ENCODE assay signal across 8 mouse cellular contexts in genomic region chr8:40150911-40151797, GRCm38 (mm10).
DNase-seq lines count a peak whose midpoint lies in the region; ATAC-seq and TF ChIP-seq lines count a peak whose summit lies in the region.

No protein-coding gene starts in this region.

- ATAC-seq in forebrain, embryonic 15.5 days (replicated peaks), result peak; percentile 93

- H3K4me1 ChIP-seq in MEL (ENCODE audit: control insufficient read depth in 1 of 2, insufficient read depth in 2 of 2, low read length in 2 of 2), result no peaks in the 10 kb centered on the region
- peaks cover 8% of the 10 kb centered on the region; the same call in 1 of the 2 replicates for H3K4me1 ChIP-seq in forebrain, embryonic 15.5 days

- no peaks in the 10 kb centered on the region for H3K79me2 ChIP-seq in MEL (ENCODE audit: control insufficient read depth, insufficient read depth, low read length, poor library complexity)

- no peak for TF ChIP-seq POLR2A in MEL (IDR thresholded peaks at IDR 0.05; ENCODE audit: control insufficient read depth in 1 of 2, insufficient read depth in 1 of 2, low read depth in 1 of 2, low read length in 2 of 2, poor library complexity in 1 of 2)

- DNase-seq in MEL (ENCODE audit: low read depth, low spot score), result peak; percentile 67
- DNase-seq in cerebellum, adult 11 months, result peak; percentile 54
- peak; percentile 50 to 67 for DNase-seq in heart, postnatal 36 days
- DNase-seq in layer of hippocampus, adult 18-20 months (ENCODE audit: low spot score in 2 of 2), result peak; percentile 43 to 90
- DNase-seq in lung, adult 18-20 months, result peak; percentile 23 to 28
- peak; percentile 17 for DNase-seq in ovary, adult 18-20 months (ENCODE audit: low spot score)
- peak; percentile 45 to 47 for DNase-seq in urinary bladder, postnatal 36 days (ENCODE audit: low spot score in 2 of 2)

- peak overlapping the region; percentile 43 for H3K4me2 ChIP-seq in forebrain, embryonic 15.5 days (replicated peaks)

- peak; percentile 84 for TF ChIP-seq RAD21 in MEL (IDR thresholded peaks at IDR 0.05; ENCODE audit: low read depth, low read length)

- intact Hi-C loops in heart, postnatal 36 days (cut with DNase I), result loop anchor here (1.0 to 5.0 kb wide), 2 partner anchors 267 to 346 kb away; no protein-coding TSS in a partner anchor

- H3K36me3 ChIP-seq in MEL (ENCODE audit: control insufficient read depth in 1 of 2, insufficient read depth in 2 of 2, low read length in 2 of 2), result no peaks in the 10 kb centered on the region
- no peaks in the 10 kb centered on the region for H3K36me3 ChIP-seq in forebrain, embryonic 15.5 days

- no peak overlapping the region for H3K27ac ChIP-seq in MEL (ENCODE audit: control insufficient read depth, low read depth, low read length)
- H3K27ac ChIP-seq in forebrain, embryonic 15.5 days (replicated peaks), result no peak overlapping the region

- TF ChIP-seq EP300 in MEL (IDR thresholded peaks at IDR 0.05; ENCODE audit: low read depth in 1 of 2, low read length in 2 of 2), result no peak

- WGBS in forebrain, embryonic 15.5 days, result 3% methylated on average over 21 of the region's 21 CpGs

- no peaks in the 10 kb centered on the region for H3K9me3 ChIP-seq in MEL (replicated peaks; ENCODE audit: insufficient read depth, low read length)
- H3K9me3 ChIP-seq in forebrain, embryonic 15.5 days, result no peaks in the 10 kb centered on the region

- no peak overlapping the region for H3K9ac ChIP-seq in MEL (ENCODE audit: control insufficient read depth, low read depth, low read length, poor library complexity, severe bottlenecking)
- 0 out of 2 replicates have a peak overlapping the region, but pooled peaks have one; percentile 32 for H3K9ac ChIP-seq in forebrain, embryonic 15.5 days (replicated peaks)

- TF ChIP-seq CTCF in MEL (IDR thresholded peaks at IDR 0.05 in 2 of 3, conservative IDR thresholded peaks at IDR 0.05 in 1 of 3; ENCODE audit: control insufficient read depth in 1 of 3, insufficient read depth in 1 of 3, low read depth in 2 of 3, low read length in 3 of 3, poor library complexity in 1 of 3, severe bottlenecking in 1 of 3), result peak; percentile 58 to 80 (median 73)

- no peak overlapping the region for H3K4me3 ChIP-seq in MEL (ENCODE audit: control insufficient read depth in 1 of 2, insufficient read depth in 1 of 2, low read depth in 2 of 2, low read length in 2 of 2)
- peak overlapping the region; percentile 31 for H3K4me3 ChIP-seq in forebrain, embryonic 15.5 days

- H3K27me3 ChIP-seq in MEL (ENCODE audit: control insufficient read depth in 1 of 2, insufficient read depth in 2 of 2, low read length in 2 of 2), result no peaks in the 10 kb centered on the region
- H3K27me3 ChIP-seq in forebrain, embryonic 15.5 days, result no peaks in the 10 kb centered on the region

TF ChIP-seq in MEL, 35 proteins besides CTCF, POLR2A, EP300 and RAD21:
- no peak for TF ChIP-seq KAT2A (conservative IDR thresholded peaks at IDR 0.05; ENCODE audit: low read depth, low read length)
- TF ChIP-seq ZC3H11A (IDR thresholded peaks at IDR 0.05; ENCODE audit: low read depth, low read length), result peak; percentile 53; the same call in 1 of the 2 replicates
- TF ChIP-seq USF2 (IDR thresholded peaks at IDR 0.05; ENCODE audit: borderline replicate concordance in 1 of 2, insufficient read depth in 1 of 2, low read depth in 1 of 2, low read length in 2 of 2), result no peak
- TF ChIP-seq SMC3 (IDR thresholded peaks at IDR 0.05; ENCODE audit: low read depth, low read length), result peak; percentile 81
- no peak for TF ChIP-seq POLR2AphosphoS5 (IDR thresholded peaks at IDR 0.05; ENCODE audit: borderline replicate concordance, low read depth, low read length)
- no peak for TF ChIP-seq HCFC1 (IDR thresholded peaks at IDR 0.05; ENCODE audit: low read depth, low read length)
- TF ChIP-seq TCF12 (IDR thresholded peaks at IDR 0.05; ENCODE audit: low read depth, low read length), result no peak
- no peak for TF ChIP-seq ZKSCAN1 (IDR thresholded peaks at IDR 0.05; ENCODE audit: low read depth, low read length)
- no peak for TF ChIP-seq ETS1 (IDR thresholded peaks at IDR 0.05; ENCODE audit: low read depth, low read length)
- TF ChIP-seq NRF1 (IDR thresholded peaks at IDR 0.05; ENCODE audit: insufficient read depth, low read depth, low read length, poor library complexity, severe bottlenecking), result no peak
- peak; percentile 42; the same call in 1 of the 2 replicates for TF ChIP-seq GATA1 (IDR thresholded peaks at IDR 0.05; ENCODE audit: low read depth, low read length)
- TF ChIP-seq MYC (IDR thresholded peaks at IDR 0.05; ENCODE audit: low read depth, low read length), result no peak

Comparison
In these comparisons a context has a peak if more than half of its experiments do, and no peak if none do; other contexts are left out.
1. DNase-seq: peak in every context shown above with its lines; median percentile 67 in MEL; 66 in layer of hippocampus, adult 18-20 months; 58 in heart, postnatal 36 days; 54 in cerebellum, adult 11 months; 46 in urinary bladder, postnatal 36 days; 26 in lung, adult 18-20 months; 17 in ovary, adult 18-20 months.